Mouse (Mus musculus): ENCODE measurements around the gene Tctex1d1.

Tctex1d1 gene

DNA sequence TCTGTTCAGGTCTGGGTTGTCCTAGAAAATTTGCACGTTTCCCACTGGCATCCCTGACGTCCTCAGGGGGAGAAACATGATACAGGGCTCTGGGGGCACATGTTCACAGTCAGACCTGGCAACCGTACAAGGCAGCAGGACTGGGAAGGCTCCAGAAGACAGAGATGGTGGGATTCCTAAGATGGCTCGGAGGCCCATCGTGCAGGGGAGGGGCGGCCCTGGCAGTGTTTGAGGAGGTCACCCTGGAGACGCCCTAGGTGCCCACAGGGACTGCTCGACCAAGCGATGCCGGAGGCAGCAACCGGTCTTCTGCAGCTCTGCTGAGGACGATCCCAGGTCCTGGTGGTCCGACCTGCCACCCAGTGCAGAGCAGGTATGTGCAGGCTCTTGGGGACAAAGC lies at the start of gene Tctex1d1:
TSS of gene Tctex1d1 (plus strand) at position 167 of the 400 bp plus-strand sequence.
- DNase-seq (ENCODE audit: low read depth), result no peak

DNA sequence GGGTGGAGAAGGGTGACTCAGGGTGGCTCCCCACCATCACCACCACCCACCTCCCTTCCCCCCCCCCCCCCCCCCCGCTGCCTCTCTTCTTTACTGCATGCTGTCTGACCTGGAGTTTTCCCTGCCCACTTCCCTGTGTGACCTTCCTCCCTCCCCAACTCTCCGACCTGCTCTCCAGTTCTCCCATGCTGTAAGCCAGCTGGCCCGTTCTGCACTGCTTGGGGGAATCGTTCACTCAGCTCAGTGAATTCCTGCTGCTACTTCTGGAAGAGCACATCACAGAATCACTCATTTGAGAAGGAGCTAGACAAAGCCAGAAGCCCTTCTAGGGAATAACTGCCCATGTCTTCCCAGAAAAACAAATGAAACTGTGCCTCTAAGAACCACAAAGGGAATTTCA lies 48.9 kb upstream of the Tctex1d1 start:
- no peak for DNase-seq (ENCODE audit: low read depth)

DNA sequence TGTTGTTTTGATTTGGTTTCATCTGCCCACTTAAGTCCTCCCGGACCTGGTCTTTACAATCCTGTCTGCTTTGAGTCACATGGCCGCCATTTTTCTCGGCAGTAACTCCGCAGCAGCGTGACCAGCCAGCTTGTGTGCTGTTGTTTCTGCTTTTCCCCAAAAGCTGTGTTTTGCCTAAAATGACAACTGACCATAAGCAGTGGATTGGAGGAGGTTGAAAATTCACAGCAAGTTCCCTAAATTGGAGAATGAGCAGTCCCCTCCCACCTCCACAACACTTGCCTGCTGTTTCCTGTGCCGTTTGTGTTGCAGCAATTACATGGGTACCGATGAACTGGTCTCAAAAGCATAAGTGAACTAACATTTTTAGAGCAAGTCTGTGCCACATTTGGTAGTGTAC lies 47.7 kb upstream of the Tctex1d1 start:
- DNase-seq (ENCODE audit: low read depth), result no peak

DNA sequence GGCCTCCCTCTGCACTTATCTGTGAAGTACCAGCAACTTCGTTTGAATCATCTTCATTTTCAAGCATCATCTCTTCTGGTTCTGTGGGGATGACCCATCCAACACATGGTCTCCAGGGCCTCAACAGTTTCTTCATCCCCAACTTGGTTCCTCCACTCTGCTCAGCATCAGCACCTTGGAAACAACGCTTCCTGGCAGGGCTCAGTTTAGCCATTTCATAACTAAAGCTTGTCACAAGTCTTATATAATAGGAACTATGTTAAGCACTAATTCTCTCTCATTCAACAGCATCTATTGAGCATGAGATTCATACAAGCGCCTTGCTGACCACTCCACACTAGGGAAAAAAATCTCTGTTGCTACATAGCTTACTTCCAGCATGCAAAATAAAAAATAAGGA lies 38.1 kb upstream of the Tctex1d1 start:
- no peak for DNase-seq (ENCODE audit: low read depth)

DNA sequence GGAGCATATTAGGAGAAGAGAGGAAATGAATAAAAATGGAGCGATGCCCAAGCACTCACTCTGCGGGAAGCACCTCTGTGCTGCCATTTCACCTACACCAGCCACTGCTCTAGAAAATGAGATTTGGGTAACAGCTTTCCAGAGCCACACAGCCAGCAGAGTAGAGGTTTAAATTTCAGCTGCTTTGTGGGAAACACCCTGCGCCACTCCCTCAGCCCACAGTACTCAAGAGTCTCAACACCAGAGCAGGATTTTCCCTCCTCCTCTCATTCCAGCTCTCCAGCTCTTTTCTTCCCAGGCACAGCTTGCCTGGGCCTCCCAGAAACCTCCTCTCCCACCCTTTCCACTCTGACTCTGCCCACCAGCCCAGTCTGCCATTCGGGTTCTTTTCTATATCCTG lies 37.7 kb upstream of the Tctex1d1 start:
- no peak for DNase-seq (ENCODE audit: low read depth)

DNA sequence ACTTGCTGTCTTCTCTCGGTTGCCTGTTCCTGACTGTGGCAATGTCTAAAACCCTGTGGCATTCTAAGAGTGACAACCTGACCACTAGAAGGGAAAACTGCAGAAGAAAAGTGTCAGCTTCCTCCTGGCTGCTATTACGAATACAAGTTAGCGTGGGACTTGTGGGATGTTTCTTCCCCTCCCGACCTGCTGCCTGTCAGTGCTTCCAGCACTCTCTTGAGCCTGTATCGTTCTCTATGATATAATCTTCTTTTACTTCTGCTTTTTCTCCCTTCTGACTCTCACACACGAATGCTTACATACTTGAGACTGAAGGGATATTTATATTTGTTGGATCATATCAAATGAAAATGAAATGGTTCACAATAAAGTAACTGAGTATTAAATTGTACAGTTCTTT lies 34.1 kb upstream of the Tctex1d1 start:
- no peak for DNase-seq (ENCODE audit: low read depth)

DNA sequence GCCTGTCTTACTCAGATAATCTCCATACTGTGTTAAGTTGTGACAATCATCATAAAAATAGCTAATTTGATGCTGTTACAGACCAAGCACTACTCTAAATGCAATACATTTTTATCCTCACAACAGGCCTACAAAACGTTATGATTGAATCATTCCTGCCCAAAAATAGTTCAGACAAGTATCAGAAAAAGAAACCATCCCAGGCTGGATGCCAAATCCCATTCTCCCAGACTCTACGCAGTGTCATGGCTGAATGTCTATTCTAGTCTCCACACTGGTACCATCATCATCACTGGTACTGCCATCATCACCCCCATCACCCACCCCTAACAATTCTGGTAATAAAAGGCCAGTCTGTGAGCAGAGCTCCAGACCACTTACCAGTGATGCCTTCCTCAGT lies 25.9 kb upstream of the Tctex1d1 start:
- no peak for DNase-seq (ENCODE audit: low read depth)

DNA sequence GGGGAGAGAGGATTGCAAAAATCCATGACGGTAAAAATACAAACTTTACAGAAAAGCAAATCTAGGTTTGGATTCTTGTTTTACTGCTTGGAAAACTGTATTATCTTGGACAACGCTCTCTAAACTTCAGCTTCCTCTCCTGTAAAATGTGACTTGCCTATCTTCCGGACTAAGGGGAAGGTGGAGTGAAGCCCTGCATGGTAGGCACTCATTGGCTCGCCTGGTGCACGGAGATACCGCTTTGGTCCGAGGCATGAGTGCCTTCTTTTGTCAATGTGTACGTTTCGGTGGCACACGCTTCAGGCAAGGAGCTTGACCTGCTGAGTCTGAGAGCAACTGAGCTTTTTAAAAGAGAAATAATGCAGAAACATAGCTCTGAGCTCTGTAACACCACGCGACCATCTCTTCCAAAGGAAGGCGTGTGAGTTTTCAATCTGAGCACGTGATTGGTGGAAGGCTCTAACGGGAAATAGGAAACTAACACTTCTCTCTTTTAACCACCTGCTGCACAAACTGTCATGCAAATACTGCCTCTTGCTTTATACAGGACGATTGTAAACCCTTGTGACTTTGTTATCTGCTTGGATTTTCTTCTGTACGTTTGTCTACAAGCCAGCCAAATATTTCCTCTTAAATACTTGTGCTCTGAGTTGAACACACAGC lies 23.0 kb upstream of the Tctex1d1 start:
- DNase-seq (ENCODE audit: low read depth), result no peak

DNA sequence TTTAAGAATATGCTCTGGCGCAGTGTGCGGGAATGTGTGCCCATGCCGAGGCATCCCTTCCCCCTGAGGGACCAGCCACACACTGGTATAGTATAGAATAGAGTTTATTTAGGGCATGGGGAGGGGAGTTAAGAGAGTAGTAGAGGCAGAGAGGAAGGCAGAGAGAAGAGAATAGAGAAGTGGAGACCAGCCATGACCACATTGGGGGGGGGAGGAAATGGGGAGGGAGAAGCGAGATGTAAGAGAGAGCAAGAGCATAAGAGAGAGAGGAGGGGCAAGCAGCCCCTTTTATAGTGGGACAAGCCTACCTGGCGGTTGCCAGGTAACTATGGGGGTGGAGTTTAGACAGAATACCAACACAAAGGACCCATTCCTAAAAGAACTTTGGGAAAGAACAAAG lies 19.0 kb upstream of the Tctex1d1 start:
- DNase-seq (ENCODE audit: low read depth), result no peak

DNA sequence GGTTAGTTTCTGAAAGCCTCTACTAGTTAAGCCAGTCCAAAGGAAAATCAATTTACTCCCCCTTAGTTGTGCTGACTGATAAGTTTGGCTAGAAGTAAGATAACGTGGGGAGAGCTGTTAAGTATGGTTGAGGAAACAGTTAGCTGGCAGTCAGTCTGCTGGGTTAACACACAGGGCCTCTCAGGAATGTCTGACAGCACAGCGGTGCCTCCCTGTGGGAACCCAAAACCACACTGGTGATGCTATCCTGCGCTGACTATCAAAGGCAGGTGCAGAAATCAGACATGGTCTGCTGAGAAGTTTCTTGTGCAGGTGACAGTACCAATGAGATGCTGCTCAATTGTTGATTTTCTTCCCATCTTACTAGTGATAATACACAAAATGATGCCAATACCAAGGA lies 14.2 kb upstream of the Tctex1d1 start:
- no peak for DNase-seq (ENCODE audit: low read depth)

DNA sequence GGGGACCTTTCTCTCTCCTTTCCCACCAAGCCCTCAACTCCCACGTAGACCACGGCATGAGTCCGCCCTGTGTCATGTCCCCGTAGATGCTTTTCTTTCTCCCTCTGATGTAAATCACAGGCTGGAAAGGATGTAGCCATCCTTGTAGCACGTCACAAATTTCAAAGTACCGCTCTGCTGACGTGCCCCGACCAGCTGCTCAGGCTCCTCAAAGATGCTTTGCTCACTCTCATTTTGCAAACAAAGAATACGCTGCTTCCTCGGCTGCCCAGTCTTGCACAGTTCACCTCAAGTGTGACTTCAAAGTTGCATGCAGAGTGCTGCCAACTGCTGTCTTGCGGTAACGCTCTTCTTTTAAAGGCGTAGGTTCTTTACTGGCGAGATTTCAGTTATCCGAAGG lies 10.6 kb upstream of the Tctex1d1 start:
- no peak for DNase-seq (ENCODE audit: low read depth)

DNA sequence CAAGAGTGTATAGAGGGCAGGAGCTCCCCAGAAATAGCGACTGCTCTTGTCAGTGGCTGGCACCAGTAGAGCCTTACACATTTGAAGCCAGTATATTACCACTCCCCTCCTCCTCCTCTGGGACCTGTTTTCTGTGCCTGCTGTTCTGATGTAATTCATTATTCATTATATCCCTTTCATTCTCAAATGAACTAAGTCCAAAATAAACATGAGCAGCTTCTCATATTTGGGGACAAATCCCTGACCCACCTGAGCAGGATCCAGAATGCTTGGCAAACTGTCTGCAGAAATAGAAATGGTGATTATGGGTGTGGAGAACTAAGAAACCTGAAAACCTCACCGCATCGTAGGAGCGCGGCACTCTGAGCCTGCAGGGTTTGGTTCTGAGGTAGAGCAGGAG lies 8.8 kb upstream of the Tctex1d1 start:
- no peak for DNase-seq (ENCODE audit: low read depth)

DNA sequence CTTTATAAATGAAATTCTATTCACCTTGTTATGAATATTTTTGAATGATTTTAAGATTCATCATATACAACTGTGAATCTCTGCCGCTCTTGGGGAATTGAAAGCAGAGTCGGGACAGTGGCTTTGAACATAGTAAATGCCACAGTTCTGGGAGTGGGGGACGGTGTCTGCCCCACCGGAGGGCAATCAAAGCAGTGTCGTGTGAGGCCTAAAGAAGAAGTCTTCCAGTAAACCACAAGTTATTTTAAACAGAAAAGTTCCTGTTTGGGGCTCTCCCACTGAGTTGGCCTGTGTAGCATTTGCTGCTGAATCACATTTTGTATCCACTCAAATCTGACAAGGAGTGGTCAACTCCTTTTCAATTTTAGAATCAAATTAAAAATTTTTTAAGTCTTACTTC lies 7.2 kb upstream of the Tctex1d1 start:
- DNase-seq (ENCODE audit: low read depth), result no peak

DNA sequence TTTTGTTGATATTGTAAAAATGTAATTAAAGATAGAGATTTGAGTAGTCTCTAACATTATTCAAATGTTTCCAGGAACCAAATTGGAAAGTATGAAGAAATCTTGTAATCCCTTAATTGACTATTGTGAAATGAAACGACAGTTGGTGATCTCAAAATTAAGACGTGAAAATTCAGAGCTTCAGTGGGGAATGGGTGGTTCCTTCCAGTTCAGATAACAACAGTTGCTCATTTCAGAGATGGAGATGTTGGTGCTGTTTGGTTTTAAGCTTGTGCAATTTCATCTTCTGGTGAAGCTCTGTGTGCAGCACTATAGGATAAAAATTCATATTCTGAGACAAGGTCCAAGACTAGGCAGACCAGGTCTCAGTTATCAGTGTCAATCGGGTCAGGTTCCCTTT lies 6.3 kb upstream of the Tctex1d1 start:
- DNase-seq (ENCODE audit: low read depth), result no peak

DNA sequence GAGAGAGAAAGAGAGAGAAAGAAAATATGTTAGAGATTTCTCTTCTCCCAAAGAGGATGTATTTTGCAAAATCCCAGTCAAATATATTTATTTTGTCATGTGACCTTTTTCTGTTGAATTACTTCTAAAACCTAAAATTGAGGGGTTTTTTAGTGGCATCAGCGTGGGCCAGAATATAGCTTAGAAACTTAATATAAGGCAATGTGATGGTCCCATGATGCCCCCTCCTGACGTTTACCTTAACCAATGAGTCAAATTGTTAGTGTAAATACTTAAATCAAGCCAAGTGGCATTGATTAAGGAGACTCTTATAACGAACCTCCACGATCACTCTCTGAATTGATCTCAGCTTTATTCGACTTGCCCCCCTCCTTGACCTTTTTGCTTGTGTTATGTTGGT lies 4.2 kb upstream of the Tctex1d1 start:
- DNase-seq (ENCODE audit: low read depth), result no peak

DNA sequence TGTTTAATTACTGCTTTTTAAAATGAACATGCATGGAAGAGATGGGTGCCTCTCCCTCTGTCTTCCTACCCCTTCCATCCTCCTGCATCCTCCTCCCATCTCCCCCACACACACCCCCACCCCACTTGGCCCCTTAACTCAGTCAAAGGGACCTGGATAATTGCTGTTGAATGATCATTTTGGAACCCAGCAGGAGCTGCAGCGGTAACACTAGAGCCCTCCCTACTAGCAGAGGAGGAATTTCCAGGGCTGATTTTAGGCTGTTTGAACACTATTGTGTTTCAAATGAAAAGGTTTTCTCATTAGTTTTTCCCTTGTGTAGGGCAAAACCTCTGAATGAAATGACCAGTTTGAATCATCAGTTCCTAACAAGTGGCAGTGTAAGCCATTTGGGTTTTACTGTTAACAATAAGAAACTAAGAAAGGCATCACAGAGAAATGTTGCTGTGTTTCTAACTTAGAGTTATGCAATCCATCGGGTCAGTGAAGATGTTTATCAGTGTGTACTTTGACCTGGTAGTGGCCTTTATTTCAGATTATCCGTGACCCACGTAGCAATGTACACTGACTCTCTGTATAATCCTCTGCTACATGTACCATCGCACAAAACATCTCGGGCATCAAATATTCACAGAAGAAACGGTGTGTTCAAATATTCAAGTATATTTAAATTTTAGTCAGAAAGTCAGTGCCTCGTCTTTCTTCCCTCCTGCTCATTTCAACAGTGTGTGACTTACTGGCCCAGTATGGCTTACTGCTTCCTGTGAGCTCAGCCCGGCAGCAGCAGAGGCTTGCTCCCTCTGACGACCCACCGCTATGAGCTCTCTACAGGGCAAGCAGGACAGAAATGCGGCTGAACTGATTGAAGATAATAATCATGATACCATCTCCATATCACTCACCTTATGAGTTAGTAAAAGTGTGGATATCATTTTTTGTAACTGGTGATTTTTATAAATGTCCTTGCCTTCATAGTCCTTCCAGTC lies 1.8 kb upstream of the Tctex1d1 start:
- no peak for DNase-seq (ENCODE audit: low read depth)

DNA sequence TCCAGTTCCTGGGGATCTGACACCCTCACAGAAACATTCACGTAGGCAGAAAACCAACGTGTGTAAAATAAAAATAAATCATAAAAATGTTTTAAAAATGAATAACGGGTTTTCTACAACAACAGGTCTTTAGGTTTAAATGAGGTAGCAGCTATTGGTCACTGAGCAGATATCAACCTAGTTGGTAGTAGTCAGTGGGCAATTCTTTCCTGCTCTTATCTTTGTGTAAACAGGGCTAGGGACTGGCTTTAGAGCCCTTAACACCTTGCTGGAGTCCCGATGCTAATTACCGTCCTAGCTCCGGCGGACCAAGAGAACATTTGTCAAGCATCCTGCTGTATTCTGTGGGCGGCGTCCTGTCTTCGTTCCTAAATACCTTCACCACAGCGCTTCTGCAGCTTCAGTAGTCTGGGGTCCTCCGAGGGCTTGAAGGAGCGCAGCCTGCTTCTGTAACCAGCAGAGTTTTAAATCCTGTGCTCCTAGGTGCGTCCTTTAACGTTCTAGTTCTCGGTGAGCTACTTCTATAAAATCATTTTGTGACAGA lies 556 bp upstream of the Tctex1d1 start:
- no peak for DNase-seq (ENCODE audit: low read depth)

DNA sequence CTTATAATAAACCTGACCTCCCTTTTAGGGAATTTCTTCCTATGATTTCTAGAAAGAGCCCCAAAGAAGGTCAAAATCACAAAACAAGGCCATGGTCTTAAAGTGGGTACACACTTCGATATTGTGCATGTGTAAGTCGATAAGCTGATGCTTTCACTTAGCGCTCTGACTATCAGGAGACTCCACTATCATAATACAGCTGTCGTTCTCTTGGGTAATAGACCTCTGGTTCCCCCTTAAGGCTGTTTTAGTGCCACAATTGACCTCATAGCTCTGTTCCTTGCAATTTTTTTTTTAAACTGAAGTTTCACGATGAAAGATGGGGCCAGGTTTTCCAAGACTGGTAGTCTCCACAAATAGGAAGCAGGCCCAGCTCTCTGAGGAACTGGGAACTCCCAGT lies 979 bp downstream of the Tctex1d1 start:
- DNase-seq (ENCODE audit: low read depth), result no peak

DNA sequence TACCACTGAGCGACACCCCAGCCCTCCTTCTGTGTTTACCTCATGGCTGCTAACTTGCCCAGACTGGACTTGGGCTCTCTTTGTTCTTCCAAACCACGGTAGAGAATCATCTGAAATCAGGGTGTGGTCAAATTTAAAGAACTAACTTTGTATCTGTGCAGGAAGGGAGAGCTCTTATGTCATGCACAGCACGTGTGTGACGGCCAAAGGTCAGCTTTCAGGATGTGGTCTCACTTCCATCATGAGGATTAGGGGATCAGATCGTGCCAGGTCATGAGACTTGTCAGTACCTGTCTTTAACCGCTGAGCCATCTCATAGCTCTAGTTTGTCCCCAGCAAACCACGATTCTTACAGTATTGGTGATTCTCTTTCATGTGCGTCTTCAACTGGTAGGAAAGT lies 3.3 kb downstream of the Tctex1d1 start:
- DNase-seq (ENCODE audit: low read depth), result no peak

DNA sequence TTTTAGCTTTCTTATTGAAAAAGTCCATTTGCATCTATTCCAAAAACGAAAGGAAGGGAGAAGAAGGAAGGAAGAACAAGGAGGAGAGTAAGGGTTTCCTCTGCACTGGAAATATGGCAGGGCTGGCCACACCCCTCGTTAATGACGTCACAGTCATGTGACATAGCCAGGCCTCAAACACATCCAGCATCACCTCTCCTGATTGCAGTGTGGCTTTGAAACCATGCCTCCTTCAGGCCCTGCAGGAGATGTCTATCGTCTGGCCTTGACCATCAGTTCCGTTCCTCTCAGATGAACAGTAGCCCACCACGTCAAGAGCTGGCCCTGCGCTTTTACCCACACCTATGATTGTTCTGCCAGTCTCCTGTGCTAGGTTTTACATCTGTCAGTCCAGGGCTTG lies 7.8 kb downstream of the Tctex1d1 start:
- DNase-seq (ENCODE audit: low read depth), result peak; percentile 30

DNA sequence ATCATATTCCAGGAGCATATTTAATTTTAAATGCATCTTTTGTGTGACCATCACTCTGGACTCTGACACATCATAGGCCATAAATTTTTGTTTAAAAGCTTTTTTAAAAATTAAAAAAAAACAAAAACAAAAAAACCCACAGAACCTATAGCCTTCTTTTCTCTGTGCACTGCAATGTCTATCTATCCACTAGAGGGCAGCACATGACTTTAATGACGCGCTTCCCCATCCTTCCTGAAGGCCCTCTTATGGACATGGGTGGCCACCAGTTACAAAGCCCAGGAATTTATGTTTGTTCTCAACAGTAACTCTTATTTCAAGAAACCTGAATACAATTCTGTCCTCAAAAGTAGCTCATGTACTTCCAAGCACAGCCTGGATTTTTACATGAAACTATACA lies 8.5 kb downstream of the Tctex1d1 start:
- peak; percentile 93 for DNase-seq (ENCODE audit: low read depth)

DNA sequence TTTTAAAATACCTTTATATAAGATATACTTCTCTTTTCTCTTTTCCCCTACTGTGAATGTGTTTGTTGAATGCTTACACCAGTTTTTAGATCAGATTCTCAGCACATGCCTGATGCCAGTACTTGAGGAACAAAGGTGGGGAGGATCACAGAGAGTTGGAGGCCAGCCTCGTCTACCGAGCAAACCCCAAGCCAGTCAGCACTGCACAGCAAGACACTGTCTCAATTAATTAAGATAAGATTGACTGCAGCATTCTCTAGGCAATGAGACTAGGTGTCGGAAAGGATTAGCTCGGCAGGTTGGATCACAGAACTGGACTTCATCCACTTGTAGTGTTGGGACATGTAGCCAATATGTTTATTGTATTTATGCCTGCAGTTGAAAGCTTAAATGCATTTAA lies 8.9 kb downstream of the Tctex1d1 start:
- DNase-seq (ENCODE audit: low read depth), result no peak

DNA sequence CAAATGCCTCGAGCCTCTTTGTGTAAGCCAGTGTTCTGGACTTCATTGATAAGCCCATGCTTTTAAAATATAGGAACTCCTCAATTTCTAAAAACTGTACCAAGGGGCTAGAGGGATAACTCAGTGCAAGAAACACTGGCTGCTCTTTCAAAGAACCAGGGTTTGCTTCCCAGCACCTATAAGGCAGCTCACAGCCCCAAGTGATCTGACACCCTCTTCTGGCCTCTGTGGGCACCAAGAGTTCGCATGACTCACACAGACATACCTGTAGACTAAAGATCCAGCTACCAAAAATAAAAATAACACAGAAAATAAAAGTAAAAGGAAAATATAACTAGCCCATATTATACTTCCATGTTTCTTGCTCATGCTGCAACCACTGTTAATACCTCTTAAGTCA lies 9.3 kb downstream of the Tctex1d1 start:
- DNase-seq (ENCODE audit: low read depth), result no peak

All from NIH3T3 (cell line).